ENCODE assay signal across 23 mouse cellular contexts in genomic region chr19:46060845-46061244, GRCm38 (mm10). TPM values are rescaled to one million over a fixed set of nuclear protein-coding genes. Genes with fewer than 3 reads are reported as not detected.
DNase-seq lines count a peak whose midpoint lies in the region; ATAC-seq and TF ChIP-seq lines count a peak whose summit lies in the region.
"Had no signal": no experiment of that assay in that cellular context is flagged by ENCODE, and none has a peak within 500 bp of the region (broad histone marks: within the 10 kb centered on the region; RNA-seq: fewer than 3 reads in every experiment).

No protein-coding gene starts in this region.

- TF ChIP-seq RAD21 in MEL (IDR thresholded peaks at IDR 0.05; ENCODE audit: low read depth, low read length): no peak

- H3ac ChIP-seq in myocyte (ENCODE audit: control insufficient read depth, insufficient read length): no peak overlapping the region

- no peak overlapping the region for H3K9ac ChIP-seq in MEL (ENCODE audit: control insufficient read depth, low read depth, low read length, poor library complexity, severe bottlenecking)
- peak overlapping the region; percentile 66 for H3K9ac ChIP-seq in liver, embryonic 14.5 days (replicated peaks)
- H3K9ac ChIP-seq: embryonic facial prominence, embryonic 15.5 days; forebrain, postnatal 0 days; hindbrain, embryonic 13.5 days had no signal

- peak; percentile 73 for DNase-seq in MEL (ENCODE audit: low read depth, low spot score)
- no peak for DNase-seq in liver, embryonic 14.5 days (ENCODE audit: low read depth in 3 of 3, low spot score in 3 of 3)
- no peak for DNase-seq in kidney, postnatal 14 days
- DNase-seq in lung, adult 18-20 months: no peak
- no peak for DNase-seq in urinary bladder, postnatal 10 days (ENCODE audit: low spot score)
- DNase-seq: adrenal gland, postnatal 10 days; cerebellum, adult 8-10 months; forebrain, postnatal 0 days; gastrocnemius, postnatal 25 days; heart, adult 18-20 months; heart, postnatal 36 days; kidney, adult 18-20 months; lung, adult 2 months; lung, postnatal 14 days; thymus, adult 2 months; thymus, postnatal 4 days had no signal

- H3K79me2 ChIP-seq in MEL (ENCODE audit: control insufficient read depth, insufficient read depth, low read length, poor library complexity): peaks cover 81% of the 10 kb centered on the region
- peaks cover 59% of the 10 kb centered on the region for H3K79me2 ChIP-seq in myocyte (ENCODE audit: control insufficient read depth, insufficient read depth)

- WGBS in liver, embryonic 14.5 days (ENCODE audit: insufficient replicate concordance): 15% methylated on average over 6 of the region's 6 CpGs

- H3K9me3 ChIP-seq in MEL (replicated peaks; ENCODE audit: insufficient read depth, low read length): no peaks in the 10 kb centered on the region
- no peaks in the 10 kb centered on the region for H3K9me3 ChIP-seq in liver, embryonic 14.5 days (ENCODE audit: control insufficient read depth, low read length)
- H3K9me3 ChIP-seq: embryonic facial prominence, embryonic 15.5 days; hindbrain, embryonic 13.5 days; limb, embryonic 10.5 days had no signal

- H3K27ac ChIP-seq in MEL (ENCODE audit: control insufficient read depth, low read depth, low read length): peak overlapping the region; percentile 36
- peak overlapping the region; percentile 80 for H3K27ac ChIP-seq in liver, embryonic 14.5 days
- H3K27ac ChIP-seq: embryonic facial prominence, embryonic 15.5 days; hindbrain, embryonic 13.5 days; limb, embryonic 10.5 days; stomach, postnatal 0 days had no signal

- peak overlapping the region; percentile 60 for H3K4me2 ChIP-seq in liver, embryonic 14.5 days (ENCODE audit: low read depth)
- H3K4me2 ChIP-seq in myocyte (ENCODE audit: low read depth): no peak overlapping the region
- H3K4me2 ChIP-seq: embryonic facial prominence, embryonic 15.5 days; hindbrain, embryonic 13.5 days had no signal

- peak; percentile 68 to 86 for TF ChIP-seq EP300 in MEL (IDR thresholded peaks at IDR 0.05; ENCODE audit: low read depth in 1 of 2, low read length in 2 of 2)
- TF ChIP-seq EP300 in liver, embryonic 14.5 days (IDR thresholded peaks at IDR 0.05; ENCODE audit: low read depth): peak; percentile 53

- ATAC-seq in erythroid progenitor cell, adult 5-6 weeks (replicated peaks; ENCODE audit: low FRiP score, poor library complexity, severe bottlenecking): peak; percentile 60
- no peak for ATAC-seq in liver, embryonic 14.5 days (ENCODE audit: insufficient read depth)
- ATAC-seq: forebrain, postnatal 0 days; inflammation-experienced regulatory T-cells, adult 6 months had no signal

- H3K36me3 ChIP-seq in MEL (ENCODE audit: control insufficient read depth in 1 of 2, insufficient read depth in 2 of 2, low read length in 2 of 2) (peaks cover 37 to 39% of the 10 kb centered on the region in 2 experiments), myocyte (ENCODE audit: control insufficient read depth, insufficient read depth) (peaks cover 22% of the 10 kb centered on the region)
- H3K36me3 ChIP-seq in liver, embryonic 14.5 days (replicated peaks; ENCODE audit: control insufficient read depth, insufficient read depth, low read depth): peaks cover 46% of the 10 kb centered on the region

- H3K27me3 ChIP-seq in MEL (ENCODE audit: control insufficient read depth in 1 of 2, insufficient read depth in 2 of 2, low read length in 2 of 2) (no peaks in the 10 kb centered on the region), myocyte (ENCODE audit: control insufficient read depth, insufficient read depth, insufficient read length) (no peaks in the 10 kb centered on the region)
- H3K27me3 ChIP-seq in liver, embryonic 14.5 days (ENCODE audit: control insufficient read depth, insufficient read depth, low read length): no peaks in the 10 kb centered on the region
- H3K27me3 ChIP-seq: embryonic facial prominence, embryonic 15.5 days; hindbrain, embryonic 13.5 days had no signal

- TF ChIP-seq POLR2A in MEL (IDR thresholded peaks at IDR 0.05; ENCODE audit: control insufficient read depth in 1 of 2, insufficient read depth in 1 of 2, low read depth in 1 of 2, low read length in 2 of 2, poor library complexity in 1 of 2): no peak
- no peak for TF ChIP-seq POLR2A in myocyte (IDR thresholded peaks at IDR 0.05; ENCODE audit: insufficient read length, low read depth)

- peaks cover 14 to 33% of the 10 kb centered on the region in 2 experiments for H3K4me1 ChIP-seq in MEL (ENCODE audit: control insufficient read depth in 1 of 2, insufficient read depth in 2 of 2, low read length in 2 of 2)
- H3K4me1 ChIP-seq in liver, embryonic 14.5 days (replicated peaks; ENCODE audit: control insufficient read depth in 2 of 2, insufficient read depth in 2 of 2, low read length in 1 of 2): peaks cover 32 to 33% of the 10 kb centered on the region in 2 experiments

- TF ChIP-seq CTCF in MEL (IDR thresholded peaks at IDR 0.05 in 2 of 3, conservative IDR thresholded peaks at IDR 0.05 in 1 of 3; ENCODE audit: control insufficient read depth in 1 of 3, insufficient read depth in 1 of 3, low read depth in 2 of 3, low read length in 3 of 3, poor library complexity in 1 of 3, severe bottlenecking in 1 of 3): no peak
- no peak for TF ChIP-seq CTCF in liver, embryonic 14.5 days (IDR thresholded peaks at IDR 0.05; ENCODE audit: low read depth)

- H3K4me3 ChIP-seq in MEL (ENCODE audit: control insufficient read depth in 1 of 2, insufficient read depth in 1 of 2, low read depth in 2 of 2, low read length in 2 of 2) (no peak overlapping the region), myocyte (no peak overlapping the region)
- peak overlapping the region; percentile 36 to 42 for H3K4me3 ChIP-seq in liver, embryonic 14.5 days (ENCODE audit: insufficient read depth in 1 of 2, low read depth in 2 of 2, low read length in 2 of 2)
- H3K4me3 ChIP-seq: embryonic facial prominence, embryonic 15.5 days; hindbrain, embryonic 13.5 days; limb, embryonic 10.5 days had no signal

TF ChIP-seq in MEL, 35 proteins besides CTCF, POLR2A, EP300 and RAD21 (continues in another document):
- no peak for TF ChIP-seq KAT2A (conservative IDR thresholded peaks at IDR 0.05; ENCODE audit: low read depth, low read length)
- TF ChIP-seq MYC (IDR thresholded peaks at IDR 0.05; ENCODE audit: low read depth, low read length): peak; percentile 44; the same call in 1 of the 2 replicates
- no peak for TF ChIP-seq NELFE (IDR thresholded peaks at IDR 0.05; ENCODE audit: low read depth, low read length)
- TF ChIP-seq CHD2 (IDR thresholded peaks at IDR 0.05; ENCODE audit: low read length): no peak
- TF ChIP-seq ZNF384 (IDR thresholded peaks at IDR 0.05; ENCODE audit: low read depth, low read length): peak; percentile 58; the same call in 1 of the 2 replicates
- TF ChIP-seq TBP (IDR thresholded peaks at IDR 0.05; ENCODE audit: low read depth, low read length): no peak

TF ChIP-seq in myocyte, 11 proteins besides CTCF, POLR2A, EP300 and RAD21 (continues in another document):
- TF ChIP-seq TCF3 (IDR thresholded peaks at IDR 0.05; ENCODE audit: insufficient read length, low read depth): no peak
- peak in 1 of 3 experiments; percentile 9 for TF ChIP-seq MYOG (IDR thresholded peaks at IDR 0.05; ENCODE audit: control insufficient read depth in 1 of 3, insufficient read depth in 1 of 3, insufficient read length in 2 of 3, low read depth in 2 of 3)
- no peak for TF ChIP-seq REST (IDR thresholded peaks at IDR 0.05; ENCODE audit: insufficient read depth, insufficient read length)
- peak in 2 of 3 experiments; percentile 10 to 33 for TF ChIP-seq MYOD1 (IDR thresholded peaks at IDR 0.05; ENCODE audit: control insufficient read depth in 1 of 3, insufficient read length in 2 of 3, low read depth in 2 of 3)
- no peak for TF ChIP-seq MAX (IDR thresholded peaks at IDR 0.05; ENCODE audit: low read depth)

RNA-seq across cellular contexts. Expression of gene Nolc1, which starts 14.8 kb away (rescaled TPM):
- total RNA-seq in MEL (2012; rRNA removed): 276 and 294 TPM in 2 replicates
- polyA plus RNA-seq in MEL (2012; ENCODE audit: insufficient read depth in 1 of 2, insufficient read length in 2 of 2, low read depth in 1 of 2, low replicate concordance in 2 of 2, missing spikeins in 1 of 2) (100 to 1,000 TPM; 213 to 753 TPM), myocyte (2012; fragmentation: generic; extraction: Trizol) (30.9 TPM)
- 9.6 and 16.2 TPM in 2 replicates for total RNA-seq in erythroid progenitor cell, adult 5-6 weeks (2015; ENCODE audit: low replicate concordance)
- 18.5 and 27.3 TPM in 2 replicates for total RNA-seq in erythroid progenitor cell, adult 5-6 weeks (2017; ENCODE audit: low replicate concordance)
- polyA plus RNA-seq in liver, embryonic 14.5 days (2012; rRNA removed): 36.6 and 63.9 TPM in 2 replicates
- polyA plus RNA-seq in liver, embryonic 14.5 days (2014; fragmentation: Nextera tagmentation; extraction: Ambion mirVana): 55.0 and 58.2 TPM in 2 replicates

RNA-seq across cellular contexts. Expression of gene Ldb1, which starts 15.8 kb away (rescaled TPM):
- 299 and 357 TPM in 2 replicates for total RNA-seq in MEL (2012; rRNA removed)
- polyA plus RNA-seq in MEL (2012; ENCODE audit: insufficient read depth in 1 of 2, insufficient read length in 2 of 2, low read depth in 1 of 2, low replicate concordance in 2 of 2, missing spikeins in 1 of 2) (100 to 1,000 TPM; 632 to 842 TPM), myocyte (2012; fragmentation: generic; extraction: Trizol) (68.7 TPM)
- total RNA-seq in erythroid progenitor cell, adult 5-6 weeks (2015; ENCODE audit: low replicate concordance): 45.3 and 53.3 TPM in 2 replicates
- total RNA-seq in erythroid progenitor cell, adult 5-6 weeks (2017; ENCODE audit: low replicate concordance): 62.8 and 77.5 TPM in 2 replicates
- polyA plus RNA-seq in liver, embryonic 14.5 days (2012; rRNA removed): 129 and 132 TPM in 2 replicates
- 22.8 and 29.0 TPM in 2 replicates for polyA plus RNA-seq in liver, embryonic 14.5 days (2014; fragmentation: Nextera tagmentation; extraction: Ambion mirVana)

RNA-seq across cellular contexts. Expression of gene Pprc1, which starts 16.2 kb away (rescaled TPM):
- 39.3 and 41.9 TPM in 2 replicates for total RNA-seq in MEL (2012; rRNA removed)
- polyA plus RNA-seq in MEL (2012; ENCODE audit: insufficient read depth in 1 of 2, insufficient read length in 2 of 2, low read depth in 1 of 2, low replicate concordance in 2 of 2, missing spikeins in 1 of 2) (100 to 1,000 TPM in 1 of 2 experiments, 10 to 100 TPM in 1; 27.8 to 135 TPM), myocyte (2012; fragmentation: generic; extraction: Trizol) (19.7 TPM)
- 69.2 and 76.8 TPM in 2 replicates for total RNA-seq in erythroid progenitor cell, adult 5-6 weeks (2015; ENCODE audit: low replicate concordance)
- 76.5 and 82.0 TPM in 2 replicates for total RNA-seq in erythroid progenitor cell, adult 5-6 weeks (2017; ENCODE audit: low replicate concordance)
- 17.5 and 19.4 TPM in 2 replicates for polyA plus RNA-seq in liver, embryonic 14.5 days (2012; rRNA removed)
- polyA plus RNA-seq in liver, embryonic 14.5 days (2014; fragmentation: Nextera tagmentation; extraction: Ambion mirVana): 25.0 and 28.0 TPM in 2 replicates

RNA-seq across cellular contexts. Expression of gene Hps6, which starts 57.5 kb away (rescaled TPM):
- total RNA-seq in MEL (2012; rRNA removed): 11.4 and 11.5 TPM in 2 replicates
- polyA plus RNA-seq in MEL (2012; ENCODE audit: insufficient read depth in 1 of 2, insufficient read length in 2 of 2, low read depth in 1 of 2, low replicate concordance in 2 of 2, missing spikeins in 1 of 2): 10 to 100 TPM in 1 of 2 experiments, not detected in 1; 13.2 TPM
- not detected in 2 replicates for total RNA-seq in erythroid progenitor cell, adult 5-6 weeks (2015; ENCODE audit: low replicate concordance)
- total RNA-seq in erythroid progenitor cell, adult 5-6 weeks (2017; ENCODE audit: low replicate concordance): 1.2 TPM in 1 of 2 replicates, not detected in the other
- 0.96 and 1.2 TPM in 2 replicates for polyA plus RNA-seq in liver, embryonic 14.5 days (2012; rRNA removed)
- 1.3 and 1.4 TPM in 2 replicates for polyA plus RNA-seq in liver, embryonic 14.5 days (2014; fragmentation: Nextera tagmentation; extraction: Ambion mirVana)
- polyA plus RNA-seq in myocyte (2012; fragmentation: generic; extraction: Trizol): 12.0 TPM

Comparison
In these comparisons a context has a peak if more than half of its experiments do, and no peak if none do; other contexts are left out.
1. H3K4me3 ChIP-seq: peak in liver, embryonic 14.5 days (2 of 2); none in MEL (0 of 2) and myocyte (single experiment).